Mouse (Mus musculus) C2C12 (cell line): ENCODE data around the gene AI661453. TPM values are rescaled to one million over a fixed set of nuclear protein-coding genes. Genes with fewer than 3 reads are reported as not detected.

Experiments
- H3K27me3 ChIP-seq: one replicate; pipeline ENCODE4 v1.6.1; 2011; ENCODE audit not compliant: control insufficient read depth, insufficient read depth, insufficient read length
- H3K36me3 ChIP-seq: one replicate; pipeline ENCODE4 v1.6.1; 2011; ENCODE audit not compliant: control insufficient read depth, insufficient read depth
- H3K4me3 ChIP-seq: one replicate; pipeline ENCODE4 v1.5.1; 2011; ENCODE audit warnings: mild to moderate bottlenecking, control low read depth; ENCODE audit not compliant: poor library complexity, insufficient read depth, severe bottlenecking
- H3K79me2 ChIP-seq: one replicate; pipeline ENCODE4 v1.6.1; 2011; ENCODE audit not compliant: control insufficient read depth, insufficient read depth
- H3K79me3 ChIP-seq: one replicate; pipeline ENCODE4 v1.6.1; 2011; ENCODE audit warnings: low read depth, control low read depth
- H3ac ChIP-seq: one replicate; pipeline ENCODE3; 2011; ENCODE audit warnings: low read depth; ENCODE audit not compliant: control insufficient read depth, insufficient read length
- CEBPB ChIP-seq: IDR thresholded peaks from one replicate; pipeline ENCODE4 v1.6.1; 2011; ENCODE audit warnings: low read depth, mild to moderate bottlenecking, control low read depth, moderate library complexity
- CTCF ChIP-seq: IDR thresholded peaks from one replicate; pipeline ENCODE4 v1.5.1; 2011; ENCODE audit not compliant: control insufficient read depth, insufficient read depth, insufficient read length
- FOSL1 ChIP-seq: IDR thresholded peaks from one replicate; pipeline ENCODE4 v1.8.0; 2011; ENCODE audit warnings: mild to moderate bottlenecking, low read length; ENCODE audit not compliant: poor library complexity, insufficient read depth, severe bottlenecking
- MAX ChIP-seq: IDR thresholded peaks from one replicate; pipeline ENCODE4 v1.6.1; 2011; ENCODE audit warnings: mild to moderate bottlenecking, control low read depth
- MYOD1 ChIP-seq: IDR thresholded peaks from one replicate; pipeline ENCODE4 v1.6.1; 2011; ENCODE audit warnings: low read depth; ENCODE audit not compliant: control insufficient read depth, insufficient read length
- MYOG ChIP-seq: IDR thresholded peaks from one replicate; pipeline ENCODE4 v1.6.1; 2011; ENCODE audit not compliant: control insufficient read depth, insufficient read length; ENCODE audit errors: extremely low read depth
- USF1 ChIP-seq: IDR thresholded peaks from one replicate; pipeline ENCODE4 v1.6.1; 2011; ENCODE audit warnings: low read depth, mild to moderate bottlenecking, control low read depth, moderate library complexity
- polyA plus RNA-seq: library from polyadenylated mRNA; unstranded; fragments of >200 nt; fragmentation: generic; extraction: Trizol; gene quantifications from one replicate; pipeline ENCODE4 v1.2.1, GENCODE M21; 2012; ENCODE audit warnings: missing spikeins

Gene AI661453
- polyA plus RNA-seq, 1 experiment, result 0.13 TPM

GRCm38 (mm10) chr17:47473434-47473974 lies 37.1 kb downstream of the AI661453 start:
- peak; percentile 95 for TF ChIP-seq CTCF
- TF ChIP-seq FOSL1, result no peak
- no peak for TF ChIP-seq USF1
- no peak for TF ChIP-seq CEBPB
- TF ChIP-seq MYOG, result no peak
- no peak for TF ChIP-seq MYOD1
- TF ChIP-seq MAX, result no peak
- H3K27me3 ChIP-seq, result no peaks in the 10 kb centered on the region
- no peak overlapping the region for H3K4me3 ChIP-seq
- no peaks in the 10 kb centered on the region for H3K79me3 ChIP-seq
- no peaks in the 10 kb centered on the region for H3K79me2 ChIP-seq
- no peak overlapping the region for H3ac ChIP-seq
- no peaks in the 10 kb centered on the region for H3K36me3 ChIP-seq

GRCm38 (mm10) chr17:47474250-47474649 lies 37.8 kb downstream of the AI661453 start:
- H3K36me3 ChIP-seq, result no peaks in the 10 kb centered on the region
- no peak overlapping the region for H3K4me3 ChIP-seq
- no peaks in the 10 kb centered on the region for H3K79me2 ChIP-seq
- H3K27me3 ChIP-seq, result no peaks in the 10 kb centered on the region
- H3K79me3 ChIP-seq, result no peaks in the 10 kb centered on the region
- no peak for TF ChIP-seq MAX
- TF ChIP-seq CTCF, result no peak
- H3ac ChIP-seq, result no peak overlapping the region

GRCm38 (mm10) chr17:47475181-47475580 lies 38.8 kb downstream of the AI661453 start:
- Histone ChIP-seq H3K27me3 (no peaks in the 10 kb centered on the region), H3K4me3 (no peak overlapping the region), H3ac (no peak overlapping the region), H3K79me2 (no peaks in the 10 kb centered on the region), H3K36me3 (no peaks in the 10 kb centered on the region), H3K79me3 (no peaks in the 10 kb centered on the region)
- no peak for TF ChIP-seq USF1
- TF ChIP-seq MAX, result no peak
- TF ChIP-seq FOSL1, result no peak
- no peak for TF ChIP-seq MYOD1
- no peak for TF ChIP-seq CTCF
- no peak for TF ChIP-seq MYOG
- no peak for TF ChIP-seq CEBPB

- Histone ChIP-seq H3K27me3 (no peaks in the 10 kb centered on the region), H3K79me2 (no peaks in the 10 kb centered on the region), H3K36me3 (no peaks in the 10 kb centered on the region), H3K4me3 (no peak overlapping the region), H3ac (no peak overlapping the region), H3K79me3 (no peaks in the 10 kb centered on the region)
- no peak for TF ChIP-seq MYOG
- TF ChIP-seq MAX, result no peak
- no peak for TF ChIP-seq USF1
- TF ChIP-seq CTCF, result no peak
- no peak for TF ChIP-seq MYOD1
- no peak for TF ChIP-seq CEBPB
- TF ChIP-seq FOSL1, result no peak
Measured at GRCm38 (mm10) chr17:47475714-47476113, 39.3 kb downstream of the AI661453 start.

- Histone ChIP-seq H3K36me3 (no peaks in the 10 kb centered on the region), H3K79me2 (no peaks in the 10 kb centered on the region), H3K4me3 (no peak overlapping the region), H3ac (no peak overlapping the region), H3K79me3 (no peaks in the 10 kb centered on the region), H3K27me3 (no peaks in the 10 kb centered on the region)
- TF ChIP-seq MYOD1 (no peak), CEBPB (no peak), MAX (no peak), USF1 (no peak), CTCF (no peak), MYOG (no peak), FOSL1 (no peak)
Measured at GRCm38 (mm10) chr17:47479887-47480286, 43.5 kb downstream of the AI661453 start.

GRCm38 (mm10) chr17:47482401-47482800 lies 46.0 kb downstream of the AI661453 start:
- Histone ChIP-seq H3K79me3 (no peaks in the 10 kb centered on the region), H3ac (no peak overlapping the region), H3K4me3 (no peak overlapping the region), H3K79me2 (no peaks in the 10 kb centered on the region), H3K36me3 (no peaks in the 10 kb centered on the region), H3K27me3 (no peaks in the 10 kb centered on the region)
- peak; percentile 57 for TF ChIP-seq CTCF
- TF ChIP-seq MYOD1, result no peak
- no peak for TF ChIP-seq USF1
